Mouse (Mus musculus) small intestine, adult 2 months (tissue): ENCODE measurements around the gene Fgf6. TPM values are rescaled to one million over a fixed set of nuclear protein-coding genes. Genes with fewer than 3 reads are reported as not detected.

Experiments used
- H3K27ac ChIP-seq: fragments of 200-500 bp; 2 replicates; pipeline ENCODE4 v1.5.1; 2012; ENCODE audit warnings: low read depth, low read length, control low read depth, inconsistent platforms; ENCODE audit not compliant: insufficient read depth
- H3K27me3 ChIP-seq: fragments of 200-500 bp; 2 replicates; pipeline ENCODE4 v1.6.1; 2012; ENCODE audit warnings: mild to moderate bottlenecking, moderate library complexity, low read length, inconsistent platforms; ENCODE audit not compliant: control insufficient read depth, insufficient read depth
- H3K36me3 ChIP-seq: fragments of 200-500 bp; 2 replicates; pipeline ENCODE4 v1.6.1; 2012; ENCODE audit warnings: mild to moderate bottlenecking, low read length, control low read depth, inconsistent platforms; ENCODE audit not compliant: control insufficient read depth, insufficient read depth
- H3K4me1 ChIP-seq: fragments of 200-500 bp; 2 replicates; pipeline ENCODE4 v1.6.1; 2012; ENCODE audit warnings: low read length, inconsistent platforms, mixed read lengths; ENCODE audit not compliant: control insufficient read depth, insufficient read depth, insufficient read length
- H3K4me3 ChIP-seq: fragments of 200-500 bp; 2 replicates; pipeline ENCODE4 v1.5.1; 2012; ENCODE audit warnings: low read depth, mild to moderate bottlenecking, control low read depth, inconsistent platforms, low read length, moderate library complexity
- CTCF ChIP-seq: fragments of 200-500 bp; IDR thresholded peaks from 2 replicates; pipeline ENCODE4 v1.5.1; 2012; ENCODE audit warnings: low read depth, mild to moderate bottlenecking, control low read depth, inconsistent platforms, low read length, moderate library complexity, mixed read lengths; ENCODE audit not compliant: insufficient replicate concordance, insufficient read length; ENCODE audit errors: extremely low read depth
- POLR2A ChIP-seq: fragments of 200-500 bp; IDR thresholded peaks from 2 replicates; pipeline ENCODE4 v1.6.1; 2012; ENCODE audit warnings: low read depth, mild to moderate bottlenecking, control low read depth, inconsistent platforms, low read length, moderate library complexity
- WGBS: fragments of 180-500 bp; shearing (Covaris S2); methylation state at CpG from one replicate; pipeline ENCODE4 v1.1.7; 2018; 5-methylcytosine and 5-hydroxymethylcytosine counted together
- polyA plus RNA-seq: library from polyadenylated mRNA; depleted of rRNA; stranded (reverse); fragments of >200 nt; gene quantifications from 2 replicates; pipeline ENCODE4 v1.2.3, GENCODE M21; 2012; rRNA removed

Gene Fgf6
- not detected in 2 replicates for polyA plus RNA-seq

- Histone ChIP-seq H3K27me3 (no peaks in the 10 kb centered on the region), H3K27ac (no peak within 1 kb of the TSS), H3K36me3 (no peaks in the 10 kb centered on the region), H3K4me3 (no peak within 1 kb of the TSS), H3K4me1 (no peaks in the 10 kb centered on the region)
- WGBS, result 79% methylated on average over 26 of the region's 26 CpGs
- TF ChIP-seq CTCF (no peak), POLR2A (no peak)
Observed at GRCm38 (mm10) chr6:127014906-127015770, at the start of gene Fgf6. Fgf6 (plus strand) TSS chr6:127015586.

DNA sequence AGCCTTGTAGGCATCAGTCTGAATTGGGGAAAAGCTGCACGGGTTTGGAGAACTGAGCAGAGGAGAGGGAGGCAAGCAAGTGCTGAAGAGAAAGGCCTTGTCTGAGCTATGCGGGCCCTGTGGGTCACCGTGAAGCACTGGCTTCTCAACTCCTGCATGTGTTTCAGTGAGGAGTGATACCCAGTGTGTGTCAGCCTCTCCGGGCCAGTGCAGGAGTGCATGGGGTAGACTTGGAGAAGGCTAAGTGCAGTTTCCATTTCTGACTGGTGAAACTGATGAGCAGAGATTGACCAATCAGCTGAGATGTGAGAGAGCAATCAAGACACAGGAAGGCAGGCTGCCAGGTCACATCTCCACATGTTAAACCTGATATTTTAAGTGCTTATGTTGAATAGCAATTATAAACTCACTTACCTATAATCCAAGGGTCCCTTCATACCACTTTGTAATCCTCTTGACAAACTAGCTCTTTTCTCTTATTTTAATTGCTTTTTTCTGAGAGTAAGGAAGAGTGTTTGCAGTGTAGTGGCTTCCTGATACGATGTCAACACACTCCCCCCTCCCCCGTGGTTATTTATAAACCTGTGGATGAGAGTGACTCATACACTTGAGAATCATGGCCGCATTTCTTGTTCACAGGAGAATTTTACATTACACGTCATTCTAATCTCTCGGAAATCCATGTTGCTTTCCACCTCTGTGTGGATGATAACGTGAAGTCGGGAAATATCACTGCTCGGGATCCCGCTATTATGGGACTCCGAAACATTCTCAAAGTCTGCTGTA is 49.0 kb upstream of the Fgf6 start:
- Histone ChIP-seq H3K36me3 (peaks cover 39% of the 10 kb centered on the region), H3K27ac (no peak overlapping the region), H3K27me3 (no peaks in the 10 kb centered on the region), H3K4me3 (no peak overlapping the region), H3K4me1 (no peaks in the 10 kb centered on the region)
- WGBS, result 77% methylated on average over 14 of the region's 14 CpGs
- no peak for TF ChIP-seq CTCF
- no peak for TF ChIP-seq POLR2A

DNA sequence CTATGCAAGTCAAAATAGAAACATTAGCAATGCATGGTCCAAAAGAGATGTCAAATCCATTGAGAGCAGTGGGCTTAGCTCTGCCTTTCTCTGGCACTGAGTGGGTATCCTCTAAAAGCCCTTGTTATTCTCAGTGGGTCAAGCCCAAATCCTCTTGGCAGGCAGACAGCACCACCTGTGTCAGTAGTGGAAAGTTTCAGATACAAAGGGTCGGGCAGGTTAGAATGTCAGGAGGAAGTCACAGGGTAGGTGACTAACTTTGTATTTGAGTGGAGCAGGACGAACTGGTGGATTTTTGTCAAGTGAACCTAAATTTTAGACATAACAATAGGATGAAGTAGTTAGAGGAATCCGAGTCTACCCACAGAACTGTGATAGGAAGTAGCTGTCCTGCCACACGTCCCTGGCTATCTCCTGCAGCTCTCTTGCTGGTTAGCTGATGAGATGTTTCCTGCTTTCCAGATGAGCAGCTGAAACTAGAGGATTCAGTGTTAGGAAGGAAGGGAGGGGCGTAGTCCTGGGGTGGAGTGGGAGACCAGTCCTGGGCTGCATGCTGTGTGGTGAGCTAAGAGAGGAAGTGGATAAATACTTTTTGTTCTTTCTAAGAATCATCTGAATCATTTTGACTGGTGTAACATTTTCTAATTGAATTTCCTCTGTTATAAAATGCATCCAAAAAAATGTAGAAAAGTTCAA is 33.7 kb upstream of the Fgf6 start:
- WGBS, result 37% methylated on average over 5 of the region's 5 CpGs
- TF ChIP-seq POLR2A, result no peak
- TF ChIP-seq CTCF, result no peak
- H3K36me3 ChIP-seq, result no peaks in the 10 kb centered on the region; the same call in 1 of the 2 replicates
- H3K4me1 ChIP-seq, result no peaks in the 10 kb centered on the region
- no peak overlapping the region for H3K4me3 ChIP-seq
- no peak overlapping the region for H3K27ac ChIP-seq
- H3K27me3 ChIP-seq, result no peaks in the 10 kb centered on the region

DNA sequence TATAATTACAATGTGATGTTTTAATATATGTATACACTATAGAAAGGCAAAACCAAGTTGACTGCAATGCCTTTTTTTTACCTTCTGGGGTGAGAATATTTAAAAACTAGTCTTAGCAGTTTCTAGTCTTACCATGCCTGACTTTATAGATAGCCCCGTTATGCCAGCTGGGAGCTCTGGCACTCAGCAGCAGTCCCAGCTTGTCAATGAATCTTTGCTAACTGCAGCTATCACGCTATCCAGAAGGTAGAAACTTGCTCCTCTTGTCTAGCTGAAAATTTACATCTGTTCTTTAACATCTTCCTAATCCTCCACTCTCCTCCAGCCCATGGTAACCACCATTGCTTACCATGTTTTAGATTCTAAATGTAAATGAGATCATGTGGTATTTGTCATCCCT is 21.7 kb upstream of the Fgf6 start:
- Histone ChIP-seq H3K4me1 (no peaks in the 10 kb centered on the region), H3K27ac (no peak overlapping the region), H3K36me3 (no peaks in the 10 kb centered on the region), H3K27me3 (no peaks in the 10 kb centered on the region), H3K4me3 (no peak overlapping the region)
- TF ChIP-seq POLR2A, result no peak
- no peak for TF ChIP-seq CTCF
- WGBS, result 56% methylated on average over 2 of the region's 2 CpGs

DNA sequence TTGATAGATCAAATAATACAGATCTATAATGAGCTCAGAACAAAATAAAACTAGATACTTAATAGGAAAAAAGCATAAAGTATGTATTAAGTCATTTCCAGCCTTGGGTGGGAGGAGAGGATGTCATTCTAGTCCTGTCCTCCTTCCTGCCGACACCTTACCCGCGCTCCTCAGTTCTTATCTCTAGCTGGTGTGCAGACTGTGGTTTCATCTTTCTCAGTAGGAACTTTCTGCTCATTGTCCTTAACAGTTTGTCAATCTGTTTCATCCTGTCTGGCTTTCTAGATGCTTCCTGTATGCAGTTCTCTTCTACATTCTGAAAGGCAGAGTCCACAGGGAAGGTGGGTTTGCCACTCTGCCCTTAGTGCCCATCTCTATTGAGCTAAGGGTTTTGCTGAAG is 19.9 kb upstream of the Fgf6 start:
- Histone ChIP-seq H3K36me3 (no peaks in the 10 kb centered on the region), H3K4me3 (no peak overlapping the region), H3K27ac (no peak overlapping the region), H3K27me3 (no peaks in the 10 kb centered on the region), H3K4me1 (no peaks in the 10 kb centered on the region)
- 82% methylated on average over 3 of the region's 3 CpGs for WGBS
- TF ChIP-seq POLR2A (no peak), CTCF (no peak)

DNA sequence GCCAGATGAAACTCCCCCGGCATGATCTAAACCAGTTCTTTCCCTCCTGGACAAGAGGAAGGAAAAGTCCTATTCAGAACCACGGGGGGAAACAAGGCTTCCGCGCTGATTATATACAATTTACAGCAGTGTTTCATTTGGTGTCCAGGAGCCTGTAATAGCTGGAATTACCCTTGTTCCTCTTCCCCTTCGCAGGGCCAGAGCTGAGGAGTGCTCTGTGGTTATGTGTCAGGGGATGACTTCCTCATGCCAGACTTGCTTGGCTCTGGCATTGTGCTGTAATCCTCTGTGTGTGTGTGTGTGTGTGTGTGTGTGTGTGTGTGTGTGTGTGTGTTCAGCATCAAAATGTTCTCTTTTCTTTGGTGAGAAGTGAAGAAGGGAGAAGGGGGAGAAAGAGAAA is 19.0 kb upstream of the Fgf6 start:
- H3K36me3 ChIP-seq, result no peaks in the 10 kb centered on the region
- H3K27me3 ChIP-seq, result no peaks in the 10 kb centered on the region
- H3K4me3 ChIP-seq, result no peak overlapping the region
- H3K27ac ChIP-seq, result no peak overlapping the region
- TF ChIP-seq POLR2A, result no peak
- 68% methylated on average over 5 of the region's 5 CpGs for WGBS
- H3K4me1 ChIP-seq, result no peaks in the 10 kb centered on the region

DNA sequence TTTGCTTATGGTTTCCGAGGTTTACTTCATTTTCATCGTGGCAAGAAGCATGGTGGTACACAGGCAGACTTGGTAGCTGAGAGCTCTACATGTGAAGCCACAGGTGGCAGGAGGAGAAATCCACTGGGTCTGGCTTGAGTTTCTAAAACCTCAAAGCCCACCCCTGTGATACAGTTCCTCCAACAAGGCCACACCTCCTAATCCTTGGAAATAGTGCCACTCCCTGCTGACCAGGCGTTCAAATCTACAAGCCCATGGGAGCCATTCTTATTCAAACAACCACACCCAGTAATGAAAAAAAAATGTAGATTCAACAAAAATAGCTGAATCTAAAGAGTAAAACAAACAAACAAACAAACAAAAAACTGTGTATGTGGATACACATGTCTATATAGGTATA is 9.7 kb upstream of the Fgf6 start:
- Histone ChIP-seq H3K36me3 (no peaks in the 10 kb centered on the region), H3K27ac (no peak overlapping the region), H3K27me3 (no peaks in the 10 kb centered on the region; the same call in 1 of the 2 replicates), H3K4me3 (no peak overlapping the region), H3K4me1 (no peaks in the 10 kb centered on the region)
- TF ChIP-seq POLR2A, result no peak
- no peak for TF ChIP-seq CTCF
- 66% methylated on average over 3 of the region's 3 CpGs for WGBS
